Mouse (Mus musculus) CD4-positive, CD25-positive, alpha-beta regulatory T cell, adult 4 months (primary cell): ENCODE data around the gene Ifit2. TPM values are rescaled to one million over a fixed set of nuclear protein-coding genes. Genes with fewer than 3 reads are reported as not detected.
A peak's percentile ranks its signal among the peaks of the same experiment; 100 is the strongest.

ENCODE experiments used
- ATAC-seq: one replicate; pipeline ENCODE4 v1.8.0; 2017
- polyA plus RNA-seq, 2 experiments: library from polyadenylated mRNA; unstranded; fragments of 100-300 nt; shearing (Covaris generic); gene quantifications; one replicate each; pipeline ENCODE4 v1.2.1; 2017

Ifit2 gene
- 10 to 100 TPM; 28.5 to 31.7 TPM for polyA plus RNA-seq

DNA sequence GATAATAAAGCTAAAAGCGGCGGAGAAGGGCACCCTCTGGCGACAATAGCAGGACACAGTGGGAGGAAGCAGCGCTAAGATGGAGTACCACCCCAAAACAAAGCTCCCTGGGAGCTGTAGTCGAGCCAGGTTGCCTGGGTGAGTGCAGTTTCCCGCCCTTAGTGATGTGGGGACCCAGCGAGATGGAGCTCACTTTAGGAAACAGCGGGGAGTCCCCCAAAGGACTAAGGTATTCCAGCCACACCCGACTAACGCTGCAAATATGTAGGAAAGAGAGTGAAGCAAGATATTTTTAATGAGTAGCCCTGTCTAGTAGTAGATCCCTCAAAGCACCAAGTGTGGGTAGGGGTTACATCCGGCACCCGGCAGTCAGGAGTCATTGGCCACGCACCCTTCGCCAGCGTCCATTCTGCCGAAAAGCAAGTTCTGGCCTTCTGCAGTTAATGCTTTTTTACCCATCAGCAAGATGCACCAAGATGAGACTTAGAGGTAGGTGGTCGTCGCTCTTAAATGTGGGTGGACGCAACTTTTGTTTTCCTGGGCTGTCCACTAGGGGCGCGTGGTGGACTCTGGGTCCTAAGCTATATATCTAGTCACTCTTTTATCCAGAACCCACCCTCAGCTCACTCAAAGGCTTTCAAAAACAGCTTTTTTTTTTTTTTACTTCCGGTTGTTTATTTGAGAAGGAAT is at the start of gene Ifit2:
Gene Ifit2, plus strand, starts transcription at position 161 of the 690 bp plus-strand sequence.
- peak; percentile 87 for ATAC-seq

DNA sequence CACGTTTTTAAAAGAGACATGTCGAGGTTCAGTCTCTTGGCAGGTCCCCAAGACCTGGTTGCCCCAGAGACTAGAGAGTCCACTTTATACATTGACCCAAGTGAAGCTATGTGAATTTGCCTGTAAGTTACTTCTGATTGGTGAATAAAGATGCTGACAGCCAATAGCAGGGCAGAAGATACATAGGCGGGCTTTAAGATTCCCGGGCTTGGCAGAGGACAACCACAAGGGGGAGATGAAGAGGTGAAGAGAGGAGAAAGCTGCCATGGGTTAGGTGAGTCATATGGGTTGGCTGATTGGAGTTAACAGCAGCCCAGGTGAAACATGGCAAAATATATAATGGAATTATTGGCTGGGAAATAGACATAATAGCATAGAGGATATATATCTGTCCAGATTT is 49.7 kb upstream of the Ifit2 start:
- peak; percentile 93 for ATAC-seq

DNA sequence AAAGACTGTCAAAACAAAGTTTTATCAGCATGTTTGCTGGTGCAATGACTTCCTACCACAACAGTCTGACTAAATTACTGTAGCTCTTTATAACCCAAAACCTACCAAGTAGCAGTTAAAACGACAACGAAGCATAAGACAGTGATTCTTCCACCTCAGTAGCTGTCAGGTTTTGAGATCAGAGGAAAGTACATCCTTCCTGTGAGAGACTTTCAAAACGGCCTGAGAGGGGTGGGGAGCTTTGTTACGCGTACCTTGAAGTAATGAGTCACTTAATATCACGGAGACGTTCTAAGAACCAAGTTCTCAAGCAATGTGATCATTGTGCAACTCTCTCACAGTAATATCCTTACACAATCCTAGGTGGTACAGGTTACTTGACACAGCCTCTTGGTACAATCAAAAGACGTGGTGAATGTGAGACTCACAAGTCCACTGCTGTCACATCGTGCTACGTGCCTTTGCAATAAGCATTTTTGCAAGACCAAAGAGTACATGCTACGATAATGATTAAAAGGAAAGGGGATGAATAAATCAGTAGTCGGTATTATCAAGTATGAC is 45.3 kb upstream of the Ifit2 start:
- ATAC-seq, result peak; percentile 79

DNA sequence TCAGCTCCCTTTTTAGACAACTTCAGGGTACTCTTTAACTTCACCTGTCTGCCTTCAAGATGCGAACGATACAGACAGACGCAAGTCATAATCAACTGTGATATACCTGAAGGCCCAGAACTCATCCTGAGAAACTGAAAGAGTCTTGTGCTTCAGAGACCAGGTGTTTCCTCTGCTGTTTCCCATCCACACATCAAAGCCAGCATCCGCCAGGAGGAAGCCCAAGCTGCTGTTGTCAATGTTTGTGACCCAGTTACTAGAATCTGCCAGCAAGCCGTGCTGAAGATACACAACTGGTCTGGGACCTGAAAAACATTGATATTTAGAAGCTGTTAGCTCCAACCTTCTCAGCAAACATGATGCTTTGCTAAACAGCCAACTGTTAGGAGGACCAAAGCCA is 39.8 kb upstream of the Ifit2 start:
- peak; percentile 93 for ATAC-seq

DNA sequence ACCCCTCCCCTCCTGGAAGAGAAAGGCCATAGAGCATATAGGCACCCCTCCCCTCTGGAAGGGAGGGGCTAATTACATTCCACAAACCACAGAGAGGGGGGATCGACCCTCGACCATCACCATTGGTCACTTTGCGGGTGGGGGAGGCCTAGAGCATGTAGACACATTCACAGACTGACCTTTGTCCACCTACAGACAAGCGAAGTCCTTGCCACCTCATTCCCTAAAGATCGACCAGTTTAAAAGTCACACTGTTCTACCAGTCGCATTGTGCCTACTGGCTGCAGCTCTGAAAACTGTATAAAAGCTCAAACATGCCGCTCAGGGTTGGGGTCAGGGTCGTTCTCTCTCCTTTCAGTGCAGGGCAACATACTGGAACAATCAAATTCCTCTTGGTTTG is 39.0 kb upstream of the Ifit2 start:
- no peak for ATAC-seq

DNA sequence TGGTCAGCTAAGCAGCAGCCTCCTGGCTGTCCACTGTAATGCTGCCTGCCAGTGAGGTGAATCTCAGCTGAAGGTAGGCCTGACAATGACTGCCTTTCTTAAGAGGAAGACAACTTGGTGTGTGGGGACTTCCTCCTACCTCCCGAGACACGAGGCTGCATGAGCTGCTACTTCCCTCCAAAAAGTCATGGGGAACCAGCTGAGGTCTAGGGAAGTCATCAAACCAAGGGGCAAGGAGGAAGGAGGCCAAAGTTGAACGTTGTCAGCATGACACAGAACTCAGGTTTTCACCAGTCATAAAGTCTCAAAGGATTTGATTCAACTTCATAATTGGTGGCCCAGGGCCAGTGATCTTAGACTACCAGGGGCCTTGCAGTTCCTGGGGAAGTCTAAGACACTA is 34.8 kb upstream of the Ifit2 start:
- no peak for ATAC-seq

DNA sequence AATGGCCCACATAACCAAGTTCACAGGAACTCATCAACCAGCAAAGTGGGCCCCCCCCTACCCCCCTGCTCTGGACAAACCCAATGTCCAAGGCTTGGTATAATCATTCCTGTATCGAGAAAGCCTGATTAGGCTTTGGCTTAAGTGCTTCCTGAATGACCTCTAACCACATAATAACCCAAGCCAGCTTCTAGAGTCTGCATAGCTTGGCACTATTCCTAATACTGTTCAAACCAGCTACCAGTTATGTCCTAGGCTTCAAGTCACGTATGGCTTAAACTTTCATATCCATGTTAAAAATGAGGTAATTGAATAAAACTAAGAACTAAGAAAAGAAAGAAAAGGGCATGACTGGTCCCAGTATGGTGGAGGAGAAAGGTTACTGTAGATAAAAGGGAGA is 34.1 kb upstream of the Ifit2 start:
- no peak for ATAC-seq

DNA sequence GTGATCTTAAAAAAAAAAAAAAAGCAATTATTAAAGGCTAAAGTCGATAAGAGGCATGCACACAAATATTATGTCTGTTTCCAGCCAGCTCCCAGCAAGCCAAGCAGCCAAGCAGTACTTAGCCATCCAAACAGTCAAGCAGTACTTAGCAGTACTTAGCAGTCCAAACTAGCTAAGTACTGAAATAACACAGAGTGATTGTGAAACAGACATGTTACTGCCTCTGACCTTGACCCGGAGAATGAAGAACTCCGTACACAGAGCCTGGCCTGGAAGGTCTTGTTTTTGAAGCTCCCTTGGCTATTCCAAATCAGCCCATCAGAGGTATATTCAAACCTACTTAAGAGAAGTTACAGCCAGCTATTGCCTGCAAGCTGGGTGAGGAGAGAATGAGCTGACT is 33.3 kb upstream of the Ifit2 start:
- no peak for ATAC-seq

DNA sequence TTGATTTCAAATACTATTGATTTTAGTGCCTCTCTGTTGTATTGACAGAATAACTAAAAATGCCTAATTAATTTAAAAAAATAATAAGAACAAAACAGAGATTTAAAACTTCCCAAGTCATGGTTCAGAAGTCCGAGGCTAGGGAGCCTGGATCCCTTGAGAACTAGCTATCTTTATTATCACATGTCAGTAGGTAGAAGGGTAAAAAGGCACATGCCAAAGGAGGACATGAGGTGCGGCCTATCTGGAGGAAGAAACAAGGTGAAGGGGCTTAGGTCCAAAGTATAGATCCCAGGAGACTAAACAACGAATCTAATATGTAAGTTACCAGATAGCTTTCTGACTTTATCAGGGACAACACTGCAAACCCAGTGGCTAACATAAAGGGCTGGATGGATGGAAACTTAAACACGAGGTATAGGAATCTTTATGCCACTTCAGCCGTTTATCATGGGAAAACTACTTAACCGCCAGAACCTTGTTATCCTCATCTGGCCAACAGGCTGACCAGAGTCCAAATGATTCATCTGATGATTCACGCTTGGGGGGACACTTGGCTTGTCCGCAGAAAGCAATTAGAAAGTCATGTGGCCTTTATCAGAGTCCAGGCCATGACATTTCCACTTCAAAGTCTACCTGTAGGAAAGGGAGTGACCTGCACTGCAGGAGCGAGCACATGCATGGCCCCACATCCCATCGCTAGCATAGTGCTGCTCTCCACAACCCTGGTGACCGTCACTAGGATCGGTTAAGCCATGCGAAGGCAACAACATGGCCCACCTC is 32.5 kb upstream of the Ifit2 start:
- no peak for ATAC-seq

DNA sequence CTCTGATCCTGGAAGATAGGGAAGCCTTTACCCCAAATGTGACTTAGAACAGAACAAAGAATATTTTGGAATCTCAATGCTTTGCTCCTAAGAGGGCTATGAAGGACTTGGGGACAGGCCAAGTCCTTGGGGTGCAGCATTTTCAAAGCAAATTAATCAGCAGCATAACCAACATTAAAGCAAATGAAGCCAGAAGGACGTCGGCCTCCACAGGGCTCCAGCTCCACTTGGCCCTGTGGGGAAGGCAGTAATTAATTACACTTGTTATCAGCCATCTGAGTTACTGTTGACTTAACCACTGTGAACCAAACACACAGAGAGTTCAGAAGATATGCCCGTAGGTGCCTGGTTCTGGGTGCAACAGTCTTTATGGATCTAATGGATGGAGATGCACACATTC is 31.7 kb upstream of the Ifit2 start:
- ATAC-seq, result no peak

DNA sequence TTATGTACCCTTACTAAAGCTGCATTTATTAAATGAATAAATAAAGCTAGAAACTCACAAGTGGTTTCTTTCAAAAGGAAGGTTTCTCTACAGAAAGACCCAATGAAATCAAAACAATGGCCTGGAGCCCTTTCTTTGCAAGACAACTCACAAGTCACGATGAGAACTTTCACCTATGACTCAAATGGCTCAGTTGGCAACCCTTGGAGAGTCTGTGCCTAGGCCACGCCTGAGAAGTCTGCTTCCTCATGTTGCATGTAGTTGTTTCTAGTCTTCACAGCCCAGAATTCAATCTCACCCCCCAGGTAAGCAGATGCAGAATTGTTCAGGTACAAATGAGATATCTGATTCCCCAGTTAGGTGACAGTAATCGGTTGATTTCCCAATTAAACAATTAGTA is 30.8 kb upstream of the Ifit2 start:
- no peak for ATAC-seq

DNA sequence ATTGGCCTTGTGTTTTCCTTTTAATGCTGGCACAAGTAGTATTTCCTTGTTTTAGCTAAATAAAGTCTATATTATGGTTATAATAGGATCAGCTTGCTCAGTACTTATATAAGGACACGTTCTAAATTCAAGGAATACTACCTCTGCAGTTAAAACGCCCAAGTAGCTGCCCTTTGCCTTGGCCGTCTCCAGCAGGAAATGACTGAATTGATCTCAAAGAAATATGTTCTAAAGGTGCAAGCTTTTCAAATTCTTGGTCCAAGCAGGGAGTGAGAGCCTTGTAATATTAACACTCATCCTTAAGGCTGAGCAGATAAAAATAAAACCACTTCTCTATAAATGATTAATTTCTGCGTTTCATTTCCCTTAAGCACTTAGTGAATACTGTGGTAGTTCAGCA is 30.4 kb upstream of the Ifit2 start:
- ATAC-seq, result no peak

DNA sequence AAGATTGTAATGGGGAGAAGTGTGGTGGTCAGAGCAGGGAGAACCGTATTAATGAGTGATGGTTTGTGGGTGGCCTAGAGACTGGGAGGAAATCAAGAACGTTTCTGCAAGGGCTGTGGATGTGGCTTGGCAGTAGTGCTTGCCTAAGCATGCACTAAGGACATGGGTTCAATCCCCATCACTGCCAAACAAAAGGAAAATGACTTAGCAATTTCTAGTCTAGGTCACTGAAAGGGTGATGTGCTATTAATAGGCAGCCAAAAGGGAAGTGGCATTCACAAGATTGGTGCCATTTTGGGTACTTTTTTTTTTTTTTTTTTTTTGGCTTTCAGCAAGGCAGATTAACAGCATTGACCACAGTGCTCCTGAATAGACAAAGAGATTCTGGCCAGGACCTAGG is 29.1 kb upstream of the Ifit2 start:
- ATAC-seq, result no peak

DNA sequence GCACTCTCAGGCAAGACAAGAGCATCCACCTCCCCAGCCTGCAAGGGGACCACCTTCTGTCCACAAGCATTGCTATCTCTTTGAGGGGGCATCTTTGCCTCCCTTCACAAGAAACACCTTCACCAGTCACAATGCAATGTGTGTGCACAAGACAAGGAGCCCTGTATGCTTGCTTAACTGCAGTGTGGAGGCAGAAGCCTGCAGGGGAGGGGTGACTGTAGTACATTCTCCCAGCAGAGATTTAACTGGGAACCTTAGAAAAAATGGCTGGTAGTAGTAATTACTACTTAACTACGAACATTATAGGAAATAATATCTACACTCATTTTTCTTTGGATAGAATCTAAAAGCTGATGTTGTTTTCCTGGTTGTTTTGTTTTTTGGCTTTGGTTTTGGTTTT is 28.5 kb upstream of the Ifit2 start:
- no peak for ATAC-seq

DNA sequence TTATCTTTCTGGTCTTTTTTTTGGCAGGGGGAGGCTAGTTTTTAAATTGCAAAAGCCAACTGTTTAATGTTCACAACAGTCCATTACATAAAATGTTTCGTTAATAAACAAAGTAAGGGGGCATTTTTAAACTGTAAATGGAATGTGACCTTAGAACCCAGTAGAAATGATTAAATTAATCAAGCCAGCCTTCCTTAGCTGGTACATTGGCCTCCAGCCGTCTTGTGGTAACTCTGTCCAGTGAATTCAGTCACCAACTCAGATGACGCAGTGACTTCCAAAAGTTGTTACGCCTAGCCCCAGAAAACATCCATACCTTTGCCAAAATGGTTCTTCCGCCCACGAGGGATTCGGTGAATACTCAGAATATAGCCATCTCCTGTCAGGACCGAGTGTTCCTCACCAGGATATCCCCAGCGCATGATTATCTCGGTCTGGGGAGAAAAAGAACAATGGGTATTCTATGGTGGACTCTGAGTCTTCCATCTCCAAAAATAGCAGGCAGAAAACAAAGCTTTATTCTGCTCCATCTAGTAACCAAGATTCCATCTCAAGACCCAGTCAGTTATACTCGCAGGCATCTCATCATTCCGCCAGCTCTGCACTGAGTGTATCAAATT is 27.3 kb upstream of the Ifit2 start:
- no peak for ATAC-seq

DNA sequence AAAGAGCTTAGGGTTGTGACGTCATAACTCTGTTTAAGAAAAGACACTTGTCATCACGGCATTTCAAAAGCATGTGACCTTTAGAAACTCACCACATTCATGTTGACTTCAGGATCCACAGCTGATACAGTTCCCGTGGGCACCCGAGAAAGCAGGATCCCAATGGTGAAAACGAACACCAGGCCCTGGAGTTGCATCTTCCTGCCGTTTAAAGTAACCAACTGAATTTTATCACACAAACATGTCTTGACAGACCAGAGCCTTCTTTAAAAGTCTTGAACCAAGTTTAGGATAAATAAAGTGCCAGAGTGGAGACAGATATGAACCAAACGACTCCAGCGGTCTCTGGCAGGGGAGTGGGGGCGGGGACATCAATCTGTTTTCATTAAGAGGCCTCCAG is 25.8 kb upstream of the Ifit2 start:
- no peak for ATAC-seq

DNA sequence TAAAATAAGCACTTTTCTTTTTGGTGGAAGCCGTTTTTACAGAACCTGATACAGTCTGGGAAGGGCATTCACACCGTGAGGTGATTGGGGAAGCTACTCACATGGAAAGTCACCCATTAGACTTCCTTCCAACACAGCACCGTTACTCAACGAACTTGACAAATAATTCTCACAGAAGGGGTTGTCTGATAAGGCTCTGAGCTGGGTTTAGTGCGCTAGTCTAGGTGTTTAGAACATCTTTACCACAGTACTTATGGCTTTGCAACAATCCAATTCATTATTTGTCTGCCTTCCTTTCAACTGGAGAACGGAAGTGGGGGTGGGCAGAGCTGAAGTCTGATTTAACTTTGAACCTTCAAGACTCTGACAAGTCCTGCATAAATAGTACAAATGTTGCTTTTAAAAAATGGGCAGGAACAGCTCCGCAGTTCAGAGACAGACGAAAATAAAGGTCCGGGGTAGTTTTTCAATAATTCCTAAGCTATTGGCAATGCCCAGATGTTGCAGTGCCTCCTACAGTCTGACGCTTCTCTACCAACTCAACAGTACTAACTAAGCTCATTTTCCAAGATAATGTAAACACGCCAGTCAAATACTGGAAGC is 24.1 kb upstream of the Ifit2 start:
- peak; percentile 48 for ATAC-seq

DNA sequence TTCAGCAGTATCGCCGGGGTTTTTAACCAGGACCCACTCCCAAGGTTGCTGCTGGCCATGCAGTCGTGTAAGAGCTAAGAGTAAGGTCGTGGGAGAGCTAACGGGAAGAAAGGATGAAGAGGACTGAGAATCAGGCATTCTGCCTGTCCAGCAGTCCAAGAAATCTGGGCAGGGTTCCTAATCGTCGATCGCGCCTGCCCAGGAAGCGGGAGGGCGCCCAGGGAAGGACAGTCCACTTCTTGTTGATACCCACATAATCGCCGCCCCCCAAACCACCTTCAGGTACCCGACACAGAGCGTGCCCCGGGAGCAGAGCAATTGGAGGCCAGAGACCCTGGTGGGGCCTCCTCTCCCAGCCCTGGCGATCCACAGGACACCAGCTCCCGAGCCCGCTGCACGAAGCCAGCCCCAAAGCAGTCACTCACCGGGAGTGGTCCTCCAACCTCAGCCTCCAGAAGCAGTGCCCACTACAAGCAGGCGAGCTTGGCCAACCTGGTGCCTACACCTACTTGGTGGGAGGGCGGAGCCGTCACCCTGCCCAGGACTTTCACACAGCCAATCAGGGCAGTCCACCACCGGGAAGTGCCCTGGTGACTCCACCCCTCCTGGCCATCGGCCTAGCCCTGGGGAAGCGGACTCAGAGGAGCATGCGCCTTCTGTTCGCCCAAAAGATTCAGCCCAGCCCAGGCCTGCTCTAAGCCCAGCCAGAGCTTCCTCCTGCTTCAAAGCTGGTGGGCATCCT is 23.4 kb upstream of the Ifit2 start, which contains the start of gene Lipa:
Gene Lipa, minus strand, starts transcription at position 534 of the 742 bp plus-strand sequence.
- ATAC-seq, result peak; percentile 95

DNA sequence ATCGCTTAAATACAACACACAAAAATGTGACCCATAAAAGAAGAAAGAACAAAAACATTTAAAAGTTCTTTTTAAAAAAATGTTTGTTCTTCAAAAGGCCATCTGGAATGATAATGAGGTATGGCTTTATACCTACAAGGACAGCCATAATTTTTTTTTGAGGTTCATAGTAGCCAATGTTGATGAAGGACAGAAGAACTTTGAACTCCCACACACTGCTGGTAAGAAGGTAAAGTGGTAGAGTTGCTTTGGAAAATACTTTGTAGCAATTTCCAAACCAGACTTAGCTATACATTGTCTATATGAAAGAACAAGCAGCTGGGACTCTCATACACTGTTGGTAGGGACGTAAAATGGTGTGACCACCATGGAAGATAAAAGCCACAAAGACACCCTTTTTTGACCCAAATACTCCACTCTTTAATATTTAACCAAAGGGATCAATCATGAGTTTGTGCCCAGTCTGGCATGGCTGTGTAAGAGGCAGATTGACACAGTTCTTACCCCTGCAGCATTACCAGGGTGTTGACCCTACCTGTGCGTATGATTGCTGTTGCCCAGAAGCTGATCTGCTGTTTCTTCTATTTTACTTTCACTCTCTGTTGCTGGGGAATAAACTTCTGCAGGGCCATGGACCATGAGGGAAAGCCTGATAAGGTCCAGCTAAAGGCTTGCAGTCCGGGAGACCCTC is 18.3 kb upstream of the Ifit2 start:
- no peak for ATAC-seq

DNA sequence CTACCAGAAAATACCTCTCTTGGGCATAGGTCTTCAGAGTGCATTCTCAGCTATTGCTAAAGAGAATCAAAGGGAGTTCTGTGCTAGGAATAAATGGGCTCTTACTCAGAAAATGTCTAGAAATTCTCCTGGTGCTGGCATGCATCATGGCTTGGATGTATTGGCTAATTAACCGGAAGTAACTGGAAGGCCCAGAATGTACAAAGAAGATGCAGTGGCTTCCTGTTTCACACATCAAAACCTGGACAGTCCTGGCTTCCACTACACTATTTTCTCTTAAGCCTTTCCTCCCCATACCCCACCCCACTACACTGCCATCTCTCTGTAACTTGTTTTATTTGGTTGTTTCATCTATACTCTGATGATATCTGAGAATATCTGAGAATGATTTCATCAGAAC is 11.1 kb upstream of the Ifit2 start:
- no peak for ATAC-seq

DNA sequence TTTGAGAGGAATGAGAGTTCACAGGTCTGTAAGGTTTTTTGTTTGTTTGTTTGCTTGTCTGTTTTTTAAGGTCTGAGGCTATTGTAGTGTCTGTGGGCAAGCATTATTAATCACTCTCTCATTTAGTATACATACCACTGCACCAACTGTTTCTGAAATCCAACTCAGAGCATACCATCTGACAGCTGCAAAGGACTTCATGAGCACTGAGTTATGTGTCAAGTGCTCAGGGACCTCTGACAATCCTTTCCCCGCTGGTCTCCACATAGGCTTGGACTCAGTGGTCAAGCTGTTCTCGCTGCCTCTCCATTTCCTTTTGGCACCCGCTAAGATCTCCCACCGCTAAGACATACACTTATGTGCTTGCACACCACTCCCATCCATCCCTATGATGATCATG is 4.3 kb upstream of the Ifit2 start:
- ATAC-seq, result no peak

DNA sequence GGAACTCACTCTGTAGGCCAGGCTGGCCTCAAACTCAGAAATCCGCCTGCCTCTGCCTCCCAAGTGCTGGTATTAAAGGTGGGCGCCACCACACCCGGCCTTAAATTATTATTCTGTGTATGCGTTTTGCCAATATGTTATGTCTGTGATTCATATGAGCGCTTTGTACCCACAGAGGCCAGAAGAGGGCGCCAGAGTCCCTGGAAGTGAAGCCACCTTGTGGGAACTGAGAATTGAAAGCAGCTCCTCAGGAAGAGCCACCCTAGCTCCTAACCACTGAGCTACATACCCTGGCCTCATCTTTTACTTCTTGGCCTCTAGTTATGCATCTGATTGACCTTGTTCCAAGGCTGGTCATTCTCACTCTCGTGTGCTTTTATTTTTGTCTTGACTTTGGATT is 2.5 kb upstream of the Ifit2 start:
- peak; percentile 56 for ATAC-seq
